Mouse (Mus musculus): ENCODE results near the gene Srm.

DNA sequence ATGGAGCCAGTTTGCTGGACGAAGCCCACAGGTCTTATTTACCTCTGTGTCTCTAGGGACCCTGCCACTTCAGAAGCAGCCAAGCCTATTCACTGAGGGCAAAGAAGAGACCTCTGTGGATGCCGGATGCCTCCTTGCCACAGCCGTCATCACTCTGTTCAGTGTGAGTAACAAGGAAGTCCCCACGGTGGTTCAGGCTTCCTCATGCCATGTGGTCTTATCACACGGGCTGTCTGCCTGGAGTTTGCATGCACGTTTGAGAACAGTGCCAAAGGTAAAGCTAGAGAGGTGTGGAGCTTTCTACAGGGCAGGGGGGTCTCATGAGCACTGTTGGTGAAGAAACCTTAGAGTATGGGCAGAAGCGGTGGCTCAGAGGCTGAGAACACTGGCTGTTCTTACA, 18.1 kb upstream of the Srm start:
- TF ChIP-seq CTCF (IDR thresholded peaks at IDR 0.05; ENCODE audit: insufficient read depth, low read length) (no peak), POLR2A (IDR thresholded peaks at IDR 0.05; ENCODE audit: borderline replicate concordance, extremely low read depth, low read depth, low read length) (no peak)
